In genomic region chr13:102122341-102122740, GRCm38 (mm10) we compare ENCODE assay signal across 22 mouse cellular contexts.
A peak's percentile ranks its signal among the peaks of the same experiment; 100 is the strongest.
DNase-seq lines count a peak whose midpoint lies in the region; ATAC-seq lines count a peak whose summit lies in the region.
"Had no signal": no experiment of that assay in that cellular context is flagged by ENCODE, and none has a peak within 500 bp of the region (broad histone marks: within the 10 kb centered on the region; RNA-seq: fewer than 3 reads in every experiment).

No protein-coding gene starts in this region.

- no peaks in the 10 kb centered on the region for H3K27me3 ChIP-seq in forebrain, embryonic 14.5 days (replicated peaks; ENCODE audit: control insufficient read depth, insufficient read depth, low read length)
- H3K27me3 ChIP-seq: CH12.LX; embryonic facial prominence, embryonic 13.5 days; forebrain, embryonic 13.5 days; heart, embryonic 15.5 days; intestine, embryonic 15.5 days had no signal

- DNase-seq in lung, postnatal 25 days (ENCODE audit: low spot score): peak; percentile 5
- DNase-seq in lung, postnatal 10 days: no peak
- peak; percentile 99 for DNase-seq in 416B (ENCODE audit: low read depth)
- peak; percentile 90 for DNase-seq in fibroblast of lung, adult 2 months (ENCODE audit: low read depth)
- peak; percentile 56 for DNase-seq in skeletal muscle tissue, adult 2 months (ENCODE audit: low read depth, low spot score)
- no peak for DNase-seq in frontal cortex, postnatal 25 days (ENCODE audit: low spot score in 2 of 2)
- DNase-seq in forebrain, embryonic 14.5 days (ENCODE audit: low spot score): no peak
- DNase-seq: adrenal gland, postnatal 25 days; cerebellum, adult 18-20 months; cerebellum, adult 9-11 months; cerebellum, postnatal 36 days; gastrocnemius, postnatal 10 days; heart, adult 2 months; heart, postnatal 14 days had no signal

- no peak overlapping the region for H3K27ac ChIP-seq in forebrain, embryonic 14.5 days (ENCODE audit: low read depth, low read length)
- H3K27ac ChIP-seq: embryonic facial prominence, embryonic 13.5 days; forebrain, embryonic 13.5 days; heart, adult 2 months; heart, embryonic 15.5 days; hindbrain, embryonic 10.5 days; hindbrain, embryonic 14.5 days; intestine, embryonic 15.5 days had no signal

- no peaks in the 10 kb centered on the region for H3K9me3 ChIP-seq in forebrain, embryonic 14.5 days (replicated peaks; ENCODE audit: control insufficient read depth, low read length)
- H3K9me3 ChIP-seq: embryonic facial prominence, embryonic 13.5 days; forebrain, embryonic 13.5 days; heart, embryonic 15.5 days; hindbrain, embryonic 10.5 days; intestine, embryonic 15.5 days had no signal

- ATAC-seq in forebrain, embryonic 14.5 days: no peak
- ATAC-seq: forebrain, embryonic 13.5 days; intestine, embryonic 15.5 days had no signal

- no peak overlapping the region for H3K9ac ChIP-seq in forebrain, embryonic 14.5 days (ENCODE audit: low read length)
- H3K9ac ChIP-seq: embryonic facial prominence, embryonic 13.5 days; forebrain, embryonic 13.5 days; heart, embryonic 15.5 days; hindbrain, embryonic 14.5 days; intestine, embryonic 15.5 days had no signal

- H3K4me1 ChIP-seq in forebrain, embryonic 14.5 days (ENCODE audit: control insufficient read depth, insufficient read depth, low read length): no peaks in the 10 kb centered on the region
- H3K4me1 ChIP-seq: embryonic facial prominence, embryonic 13.5 days; forebrain, embryonic 13.5 days; heart, embryonic 15.5 days; hindbrain, embryonic 10.5 days; intestine, embryonic 15.5 days had no signal

- no peak overlapping the region for H3K4me3 ChIP-seq in forebrain, embryonic 14.5 days (ENCODE audit: low read depth, low read length)
- H3K4me3 ChIP-seq: embryonic facial prominence, embryonic 13.5 days; forebrain, embryonic 13.5 days; heart, adult 2 months; heart, embryonic 15.5 days; hindbrain, embryonic 10.5 days; intestine, embryonic 15.5 days had no signal

- H3K4me2 ChIP-seq in forebrain, embryonic 14.5 days (ENCODE audit: low read length): no peak overlapping the region
- H3K4me2 ChIP-seq: embryonic facial prominence, embryonic 13.5 days; forebrain, embryonic 13.5 days; heart, embryonic 11.5 days; heart, embryonic 15.5 days; hindbrain, embryonic 14.5 days; intestine, embryonic 15.5 days had no signal

- 90% methylated on average over 6 of the region's 6 CpGs for WGBS in forebrain, embryonic 14.5 days

- no peaks in the 10 kb centered on the region for H3K36me3 ChIP-seq in forebrain, embryonic 14.5 days (ENCODE audit: control insufficient read depth, insufficient read depth, low read length)
- H3K36me3 ChIP-seq: embryonic facial prominence, embryonic 13.5 days; heart, embryonic 15.5 days; hindbrain, embryonic 10.5 days; intestine, embryonic 15.5 days had no signal

Comparison
In these comparisons a context has a peak if more than half of its experiments do, and no peak if none do; other contexts are left out.
1. DNase-seq: peak in lung, postnatal 25 days (single experiment), 416B (single experiment), fibroblast of lung, adult 2 months (single experiment) and skeletal muscle tissue, adult 2 months (single experiment); none in lung, postnatal 10 days (single experiment), frontal cortex, postnatal 25 days (0 of 2) and forebrain, embryonic 14.5 days (single experiment).